Mouse (Mus musculus): ENCODE measurements around the gene Dnajc2. TPM values are rescaled to one million over a fixed set of nuclear protein-coding genes. Genes with fewer than 3 reads are reported as not detected.

The Dnajc2 gene
- polyA plus RNA-seq, 1 experiment from 2014 or later = 48.4 TPM

GRCm38 (mm10) chr5:21732177-21732911, 52.7 kb downstream of the Dnajc2 start:
- H3K9ac ChIP-seq (ENCODE audit: low read length) = no peak overlapping the region
- 54% methylated on average over 3 of the region's 3 CpGs for WGBS
- H3K4me2 ChIP-seq (ENCODE audit: low read length) = no peak overlapping the region
- H3K9me3 ChIP-seq (ENCODE audit: control insufficient read depth, low read length) = no peaks in the 10 kb centered on the region
- H3K27me3 ChIP-seq (ENCODE audit: control insufficient read depth, insufficient read depth, low read length) = no peaks in the 10 kb centered on the region
- no peak for ATAC-seq (ENCODE audit: insufficient number of reproducible peaks, insufficient read depth, low FRiP score, low read depth)
- no peaks in the 10 kb centered on the region for H3K36me3 ChIP-seq (ENCODE audit: control insufficient read depth, insufficient read depth, low read length)
- H3K4me3 ChIP-seq (ENCODE audit: control insufficient read depth in 1 of 2, insufficient read depth in 1 of 2, low read depth in 1 of 2, low read length in 2 of 2) = no peak overlapping the region
- H3K27ac ChIP-seq (replicated peaks in 1 of 2; ENCODE audit: control insufficient read depth in 1 of 2, insufficient read depth in 1 of 2, low read depth in 2 of 2, low read length in 2 of 2) = peak overlapping the region; percentile 74 to 83
- H3K4me1 ChIP-seq (ENCODE audit: control insufficient read depth in 2 of 2, insufficient read depth in 2 of 2, low read length in 2 of 2) = peaks cover 0 to 6% of the 10 kb centered on the region in 2 experiments; a peak in 1 of 4 replicates

GRCm38 (mm10) chr5:21729107-21729506, 55.9 kb downstream of the Dnajc2 start:
- ATAC-seq (ENCODE audit: insufficient number of reproducible peaks, insufficient read depth, low FRiP score, low read depth) = no peak
- peaks cover 0 to 15% of the 10 kb centered on the region in 2 experiments; a peak in 2 of 4 replicates for H3K4me1 ChIP-seq (ENCODE audit: control insufficient read depth in 2 of 2, insufficient read depth in 2 of 2, low read length in 2 of 2)
- 76% methylated on average over 5 of the region's 5 CpGs for WGBS
- H3K9me3 ChIP-seq (ENCODE audit: control insufficient read depth, low read length) = no peaks in the 10 kb centered on the region
- no peak overlapping the region for H3K4me3 ChIP-seq (ENCODE audit: control insufficient read depth in 1 of 2, insufficient read depth in 1 of 2, low read depth in 1 of 2, low read length in 2 of 2)
- H3K27me3 ChIP-seq (ENCODE audit: control insufficient read depth, insufficient read depth, low read length) = no peaks in the 10 kb centered on the region
- H3K27ac ChIP-seq (replicated peaks in 1 of 2; ENCODE audit: control insufficient read depth in 1 of 2, insufficient read depth in 1 of 2, low read depth in 2 of 2, low read length in 2 of 2) = no peak overlapping the region
- H3K36me3 ChIP-seq (ENCODE audit: control insufficient read depth, insufficient read depth, low read length) = no peaks in the 10 kb centered on the region
- no peak overlapping the region for H3K9ac ChIP-seq (ENCODE audit: low read length)
- no peak overlapping the region for H3K4me2 ChIP-seq (ENCODE audit: low read length)

GRCm38 (mm10) chr5:21724872-21725271, 60.2 kb downstream of the Dnajc2 start:
- H3K36me3 ChIP-seq (ENCODE audit: control insufficient read depth, insufficient read depth, low read length) = no peaks in the 10 kb centered on the region
- H3K9me3 ChIP-seq (ENCODE audit: control insufficient read depth, low read length) = no peaks in the 10 kb centered on the region
- WGBS = 24% methylated on average over 7 of the region's 7 CpGs
- no peak overlapping the region for H3K4me3 ChIP-seq (ENCODE audit: control insufficient read depth in 1 of 2, insufficient read depth in 1 of 2, low read depth in 1 of 2, low read length in 2 of 2)
- no peak overlapping the region for H3K9ac ChIP-seq (ENCODE audit: low read length)
- no peak for ATAC-seq (ENCODE audit: insufficient number of reproducible peaks, insufficient read depth, low FRiP score, low read depth)
- H3K27me3 ChIP-seq (ENCODE audit: control insufficient read depth, insufficient read depth, low read length) = no peaks in the 10 kb centered on the region
- peak overlapping the region in 1 of 2 experiments; percentile 62; a peak in 3 of 4 replicates for H3K27ac ChIP-seq (replicated peaks in 1 of 2; ENCODE audit: control insufficient read depth in 1 of 2, insufficient read depth in 1 of 2, low read depth in 2 of 2, low read length in 2 of 2)
- peak overlapping the region; percentile 14 for H3K4me2 ChIP-seq (ENCODE audit: low read length)
- peaks cover 0 to 10% of the 10 kb centered on the region in 2 experiments; a peak in 2 of 4 replicates for H3K4me1 ChIP-seq (ENCODE audit: control insufficient read depth in 2 of 2, insufficient read depth in 2 of 2, low read length in 2 of 2)

GRCm38 (mm10) chr5:21724427-21724826, 60.6 kb downstream of the Dnajc2 start:
- no peak for ATAC-seq (ENCODE audit: insufficient number of reproducible peaks, insufficient read depth, low FRiP score, low read depth)
- peaks cover 0 to 10% of the 10 kb centered on the region in 2 experiments; a peak in 2 of 4 replicates for H3K4me1 ChIP-seq (ENCODE audit: control insufficient read depth in 2 of 2, insufficient read depth in 2 of 2, low read length in 2 of 2)
- 67% methylated on average over 1 of the region's 1 CpGs for WGBS
- no peak overlapping the region for H3K4me3 ChIP-seq (ENCODE audit: control insufficient read depth in 1 of 2, insufficient read depth in 1 of 2, low read depth in 1 of 2, low read length in 2 of 2)
- H3K9ac ChIP-seq (ENCODE audit: low read length) = 0 out of 2 replicates have a peak overlapping the region, but pooled peaks have one; percentile 2
- H3K36me3 ChIP-seq (ENCODE audit: control insufficient read depth, insufficient read depth, low read length) = no peaks in the 10 kb centered on the region
- peak overlapping the region; percentile 14; the same call in 1 of the 2 replicates for H3K4me2 ChIP-seq (ENCODE audit: low read length)
- H3K27ac ChIP-seq (replicated peaks in 1 of 2; ENCODE audit: control insufficient read depth in 1 of 2, insufficient read depth in 1 of 2, low read depth in 2 of 2, low read length in 2 of 2) = peak overlapping the region; percentile 47 to 62; a peak in 3 of 4 replicates
- no peaks in the 10 kb centered on the region for H3K9me3 ChIP-seq (ENCODE audit: control insufficient read depth, low read length)
- H3K27me3 ChIP-seq (ENCODE audit: control insufficient read depth, insufficient read depth, low read length) = no peaks in the 10 kb centered on the region

GRCm38 (mm10) chr5:21719209-21719608, 65.8 kb downstream of the Dnajc2 start:
- Histone ChIP-seq H3K27ac (replicated peaks in 1 of 2; ENCODE audit: control insufficient read depth in 1 of 2, insufficient read depth in 1 of 2, low read depth in 2 of 2, low read length in 2 of 2) (no peak overlapping the region), H3K9ac (ENCODE audit: low read length) (no peak overlapping the region), H3K4me1 (ENCODE audit: control insufficient read depth in 2 of 2, insufficient read depth in 2 of 2, low read length in 2 of 2) (no peaks in the 10 kb centered on the region; a peak in 2 of 4 replicates), H3K4me2 (ENCODE audit: low read length) (no peak overlapping the region), H3K4me3 (ENCODE audit: control insufficient read depth in 1 of 2, insufficient read depth in 1 of 2, low read depth in 1 of 2, low read length in 2 of 2) (no peak overlapping the region), H3K36me3 (ENCODE audit: control insufficient read depth, insufficient read depth, low read length) (no peaks in the 10 kb centered on the region), H3K9me3 (ENCODE audit: control insufficient read depth, low read length) (no peaks in the 10 kb centered on the region), H3K27me3 (ENCODE audit: control insufficient read depth, insufficient read depth, low read length) (no peaks in the 10 kb centered on the region)
- ATAC-seq (ENCODE audit: insufficient number of reproducible peaks, insufficient read depth, low FRiP score, low read depth) = no peak
- WGBS = 90% methylated on average over 2 of the region's 2 CpGs

GRCm38 (mm10) chr5:21718546-21718945, 66.5 kb downstream of the Dnajc2 start:
- Histone ChIP-seq H3K4me1 (ENCODE audit: control insufficient read depth in 2 of 2, insufficient read depth in 2 of 2, low read length in 2 of 2) (no peaks in the 10 kb centered on the region; a peak in 2 of 4 replicates), H3K9ac (ENCODE audit: low read length) (no peak overlapping the region), H3K36me3 (ENCODE audit: control insufficient read depth, insufficient read depth, low read length) (no peaks in the 10 kb centered on the region), H3K27ac (replicated peaks in 1 of 2; ENCODE audit: control insufficient read depth in 1 of 2, insufficient read depth in 1 of 2, low read depth in 2 of 2, low read length in 2 of 2) (no peak overlapping the region), H3K4me3 (ENCODE audit: control insufficient read depth in 1 of 2, insufficient read depth in 1 of 2, low read depth in 1 of 2, low read length in 2 of 2) (no peak overlapping the region), H3K4me2 (ENCODE audit: low read length) (no peak overlapping the region), H3K9me3 (ENCODE audit: control insufficient read depth, low read length) (no peaks in the 10 kb centered on the region), H3K27me3 (ENCODE audit: control insufficient read depth, insufficient read depth, low read length) (no peaks in the 10 kb centered on the region)
- ATAC-seq (ENCODE audit: insufficient number of reproducible peaks, insufficient read depth, low FRiP score, low read depth) = no peak
- 82% methylated on average over 5 of the region's 5 CpGs for WGBS

GRCm38 (mm10) chr5:21717165-21717715, 67.8 kb downstream of the Dnajc2 start:
- no peaks in the 10 kb centered on the region for H3K9me3 ChIP-seq (ENCODE audit: control insufficient read depth, low read length)
- H3K4me1 ChIP-seq (ENCODE audit: control insufficient read depth in 2 of 2, insufficient read depth in 2 of 2, low read length in 2 of 2) = peaks cover 0 to under 1% of the 10 kb centered on the region in 2 experiments; a peak in 2 of 4 replicates
- no peak overlapping the region for H3K4me2 ChIP-seq (ENCODE audit: low read length)
- H3K36me3 ChIP-seq (ENCODE audit: control insufficient read depth, insufficient read depth, low read length) = no peaks in the 10 kb centered on the region
- no peaks in the 10 kb centered on the region for H3K27me3 ChIP-seq (ENCODE audit: control insufficient read depth, insufficient read depth, low read length)
- no peak overlapping the region for H3K27ac ChIP-seq (replicated peaks in 1 of 2; ENCODE audit: control insufficient read depth in 1 of 2, insufficient read depth in 1 of 2, low read depth in 2 of 2, low read length in 2 of 2)
- no peak overlapping the region for H3K4me3 ChIP-seq (ENCODE audit: control insufficient read depth in 1 of 2, insufficient read depth in 1 of 2, low read depth in 1 of 2, low read length in 2 of 2)
- WGBS = 86% methylated on average over 10 of the region's 10 CpGs
- H3K9ac ChIP-seq (ENCODE audit: low read length) = no peak overlapping the region
- ATAC-seq (ENCODE audit: insufficient number of reproducible peaks, insufficient read depth, low FRiP score, low read depth) = no peak

All from heart, embryonic 14.5 days (tissue).